Mouse (Mus musculus) cerebellum, adult 2 months (tissue): ENCODE results near the gene Epha2.

ENCODE experiments used
- CTCF ChIP-seq: fragments of 200-500 bp; IDR thresholded peaks from 2 replicates; pipeline ENCODE4 v1.5.1; 2011; ENCODE audit warnings: low read depth, mild to moderate bottlenecking, control low read depth, low read length, moderate library complexity, borderline replicate concordance; ENCODE audit not compliant: insufficient read depth
- POLR2A ChIP-seq: fragments of 200-500 bp; IDR thresholded peaks from 2 replicates; pipeline ENCODE4 v1.6.1; 2011; ENCODE audit warnings: low read length, control low read depth, borderline replicate concordance; ENCODE audit not compliant: insufficient read depth

DNA sequence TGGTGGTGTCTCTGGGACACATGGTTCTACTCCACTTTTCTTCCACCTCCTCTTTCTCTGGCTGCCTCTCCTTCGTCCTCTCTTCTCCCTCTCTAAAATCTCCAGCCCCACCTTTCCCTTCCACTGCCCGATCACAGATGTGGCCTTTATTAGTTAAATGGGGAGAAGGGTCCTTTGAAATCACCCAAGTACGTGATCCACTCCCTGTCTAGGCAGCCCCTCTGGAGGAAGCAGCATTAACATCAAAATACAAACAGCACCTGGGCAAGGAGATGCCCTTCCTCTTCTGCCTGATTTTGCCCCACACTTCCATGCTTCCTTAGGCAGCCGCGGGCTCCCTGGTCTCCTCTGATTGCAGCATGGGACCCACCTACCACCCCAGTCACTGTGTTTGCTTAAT lies 18.4 kb upstream of the Epha2 start:
- TF ChIP-seq CTCF (no peak), POLR2A (no peak)
